Mouse (Mus musculus) left cerebral cortex, adult 18-20 months (tissue): ENCODE data around the gene Vipr2. TPM values are rescaled to one million over a fixed set of nuclear protein-coding genes. Genes with fewer than 3 reads are reported as not detected.

Experiments used
- DNase-seq, 2 experiments: peaks; one replicate each; pipeline ENCODE4 v3.0.0; 2021 to 2022; ENCODE audit warnings: low spot score in 2 of 2, mixed read lengths in 1 of 2
- total RNA-seq, 2 experiments: library from RNA; stranded (reverse); gene quantifications; 2 replicates each; pipeline ENCODE4 v1.2.3; 2021

Vipr2 gene
- total RNA-seq, 2 experiments from 2014 or later, result 1.0 to 1.3 TPM

DNA sequence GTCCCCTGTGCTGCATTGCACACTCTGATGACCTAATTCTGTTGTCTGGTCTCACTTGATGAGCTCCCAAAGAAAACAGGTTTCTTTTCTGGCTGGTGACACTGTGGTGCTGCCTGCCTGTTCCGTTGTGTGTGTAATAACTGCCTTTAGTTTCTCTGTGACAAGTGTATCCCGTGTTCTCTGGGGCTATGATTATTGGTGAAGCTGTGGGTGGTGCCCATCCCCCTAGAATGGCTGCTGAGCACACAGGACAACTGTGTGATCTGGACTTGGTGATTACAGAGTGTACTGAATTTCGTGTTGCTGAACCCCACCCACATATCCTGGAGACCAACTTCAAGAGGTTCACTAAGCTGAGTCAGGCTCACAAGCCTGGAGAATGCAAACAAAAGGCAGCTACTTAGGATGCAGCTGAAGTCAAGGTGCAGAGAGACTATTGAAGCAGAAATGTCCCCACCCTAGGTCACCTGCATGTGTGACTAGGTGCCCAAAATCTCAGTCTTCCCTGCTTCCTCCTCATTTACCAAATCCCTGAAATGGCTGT is 18.9 kb downstream of the Vipr2 start:
- DNase-seq, result no peak

- no peak for DNase-seq
Observed at GRCm38 (mm10) chr12:116097166-116097565, 19.6 kb downstream of the Vipr2 start.

- no peak for DNase-seq
Observed at GRCm38 (mm10) chr12:116101945-116102344, 24.4 kb downstream of the Vipr2 start.

DNA sequence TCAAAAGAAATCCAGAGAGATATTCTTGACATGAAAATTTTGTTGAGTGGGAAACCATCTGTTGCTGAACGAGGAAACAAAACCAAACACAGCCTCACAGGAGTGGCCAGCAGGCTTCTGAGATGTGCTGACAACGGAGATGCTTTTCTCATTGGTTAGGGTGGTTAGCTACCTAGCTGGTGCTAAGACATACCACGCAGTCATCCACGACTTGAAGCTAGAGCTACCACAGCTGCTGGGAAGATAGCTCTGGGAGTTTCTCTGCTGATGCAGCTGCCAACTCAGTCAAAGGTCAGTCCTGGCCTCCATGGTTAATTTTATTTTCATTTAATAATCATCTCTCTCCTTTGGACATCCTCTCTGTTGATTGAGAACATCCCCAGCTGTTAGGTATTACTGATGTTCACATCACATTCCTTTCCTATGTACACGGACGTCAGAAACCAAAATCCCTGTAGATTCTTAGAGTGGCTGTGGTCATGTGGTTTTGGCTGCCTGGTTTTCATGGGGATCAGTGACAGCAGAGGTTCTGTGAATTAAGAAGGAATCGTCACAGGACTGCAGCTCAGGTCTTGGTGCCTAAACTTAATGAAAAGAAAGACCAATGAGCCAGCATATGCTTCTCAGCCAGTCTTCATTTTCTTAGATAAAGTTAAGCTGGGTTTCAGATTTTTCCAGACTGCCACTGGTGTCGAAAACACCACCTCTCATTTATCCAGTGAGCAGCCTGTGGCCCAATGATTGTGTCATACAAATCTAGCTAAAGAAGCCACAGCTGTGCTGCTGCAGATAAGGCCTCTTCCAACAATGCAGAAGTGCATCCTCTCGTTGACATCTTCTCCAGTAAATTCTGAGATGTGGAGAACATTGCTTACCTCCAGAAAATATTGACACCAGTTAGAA is 32.2 kb downstream of the Vipr2 start:
- no peak for DNase-seq

DNA sequence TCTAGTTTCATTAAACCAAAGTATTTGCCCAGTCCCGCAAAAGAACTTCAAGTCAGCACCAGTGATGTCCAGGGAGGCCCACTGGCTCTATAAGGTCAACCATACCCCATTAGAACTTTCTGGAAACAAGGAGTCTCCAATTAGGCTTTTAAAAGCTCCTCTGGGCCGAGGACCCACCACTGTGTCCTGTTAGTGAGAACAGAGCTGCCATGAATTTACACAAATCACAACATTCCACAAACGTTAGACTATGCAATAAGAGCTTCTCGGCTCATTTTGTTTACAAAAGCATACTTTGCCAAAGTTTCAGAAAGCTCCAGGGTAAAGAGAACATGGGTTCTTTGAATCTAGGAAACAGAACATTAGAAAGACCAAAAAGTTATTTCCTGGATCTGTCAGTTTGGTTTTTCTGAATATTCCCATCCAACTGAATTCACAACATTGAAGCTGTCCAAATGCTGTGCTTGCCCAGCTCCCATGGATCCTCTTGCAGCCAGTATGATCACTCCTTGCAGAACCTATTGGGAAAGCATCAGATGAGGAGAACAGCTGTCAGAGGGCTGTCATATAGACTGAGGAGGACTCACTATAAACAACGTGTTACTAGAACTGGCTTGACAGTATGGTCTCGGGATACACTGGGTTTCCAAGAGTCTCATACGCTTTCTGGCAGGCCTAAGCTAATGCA is 33.6 kb downstream of the Vipr2 start:
- DNase-seq, result no peak

GRCm38 (mm10) chr12:116115781-116116180 is 38.3 kb downstream of the Vipr2 start:
- no peak for DNase-seq

DNA sequence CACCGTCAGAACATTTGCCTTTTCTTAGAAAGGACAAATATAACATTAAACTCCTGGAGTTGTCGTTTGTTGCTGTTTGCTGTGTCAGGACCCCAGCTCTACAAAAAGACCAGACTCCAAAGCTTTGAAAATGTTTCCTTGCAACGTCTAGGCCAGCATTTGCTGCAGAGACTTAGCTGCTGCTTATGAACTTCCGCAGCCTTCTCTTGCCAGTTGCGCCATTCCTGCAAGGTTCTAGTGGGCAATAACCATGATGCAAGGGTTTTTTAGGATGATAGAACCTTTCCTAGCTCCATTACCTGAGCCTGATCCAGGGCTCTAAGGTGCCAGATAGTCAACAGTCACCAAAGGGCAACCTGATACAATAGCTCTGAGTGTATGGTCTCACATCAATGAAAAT is 38.9 kb downstream of the Vipr2 start:
- no peak for DNase-seq

- DNase-seq, result no peak
Observed at GRCm38 (mm10) chr12:116117352-116117929, 39.9 kb downstream of the Vipr2 start.

GRCm38 (mm10) chr12:116119001-116119400 is 41.5 kb downstream of the Vipr2 start:
- no peak for DNase-seq

- DNase-seq, result no peak
Observed at GRCm38 (mm10) chr12:116123786-116124185, 46.3 kb downstream of the Vipr2 start.

- DNase-seq, result no peak
Observed at GRCm38 (mm10) chr12:116130936-116131335, 53.4 kb downstream of the Vipr2 start.

- no peak for DNase-seq
Observed at GRCm38 (mm10) chr12:116132909-116133308, 55.4 kb downstream of the Vipr2 start.

GRCm38 (mm10) chr12:116135906-116136305 is 58.4 kb downstream of the Vipr2 start:
- DNase-seq, result no peak

GRCm38 (mm10) chr12:116138322-116139205 is 61.0 kb downstream of the Vipr2 start:
- DNase-seq, result no peak

GRCm38 (mm10) chr12:116140605-116141004 is 63.1 kb downstream of the Vipr2 start:
- no peak for DNase-seq

DNA sequence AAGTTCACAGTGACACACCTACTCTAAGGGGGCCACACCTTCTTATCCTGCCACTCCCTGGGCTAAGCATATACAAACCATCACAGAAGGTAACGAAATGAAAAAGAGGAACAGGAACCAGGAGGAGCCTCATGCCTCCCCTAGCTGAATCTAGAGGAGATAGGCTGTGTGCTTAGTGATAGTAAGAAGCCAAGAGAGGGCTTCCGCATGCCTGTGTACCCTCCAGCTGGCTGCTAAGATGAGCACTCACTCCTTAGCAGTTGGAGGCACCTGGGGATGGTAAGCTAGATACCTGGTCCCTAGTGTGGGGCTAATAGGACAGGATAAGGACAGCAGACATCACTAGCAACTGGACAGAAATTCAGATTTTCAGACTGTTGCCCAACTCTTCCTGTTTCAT is 64.3 kb downstream of the Vipr2 start:
- no peak for DNase-seq

DNA sequence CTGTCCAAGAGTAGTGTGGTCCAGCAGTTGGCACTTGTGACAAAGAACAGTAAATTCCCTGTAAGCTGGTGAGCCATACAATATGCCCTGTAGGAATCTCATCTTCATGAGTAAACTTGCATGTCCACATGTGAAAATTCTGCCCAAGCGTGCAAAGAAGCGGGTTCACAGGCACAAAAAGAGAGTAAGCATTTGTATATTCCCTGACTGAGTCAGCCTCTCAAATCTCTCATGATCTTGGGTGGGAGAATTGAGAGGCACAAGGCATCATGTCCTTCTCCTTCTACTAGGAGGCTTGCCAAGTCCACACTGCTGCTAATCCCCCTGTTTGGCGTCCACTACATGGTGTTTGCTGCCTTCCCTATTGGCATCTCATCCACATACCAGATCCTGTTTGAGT is 64.9 kb downstream of the Vipr2 start:
- DNase-seq, result no peak

- no peak for DNase-seq
Observed at GRCm38 (mm10) chr12:116145246-116145645, 67.7 kb downstream of the Vipr2 start.

DNA sequence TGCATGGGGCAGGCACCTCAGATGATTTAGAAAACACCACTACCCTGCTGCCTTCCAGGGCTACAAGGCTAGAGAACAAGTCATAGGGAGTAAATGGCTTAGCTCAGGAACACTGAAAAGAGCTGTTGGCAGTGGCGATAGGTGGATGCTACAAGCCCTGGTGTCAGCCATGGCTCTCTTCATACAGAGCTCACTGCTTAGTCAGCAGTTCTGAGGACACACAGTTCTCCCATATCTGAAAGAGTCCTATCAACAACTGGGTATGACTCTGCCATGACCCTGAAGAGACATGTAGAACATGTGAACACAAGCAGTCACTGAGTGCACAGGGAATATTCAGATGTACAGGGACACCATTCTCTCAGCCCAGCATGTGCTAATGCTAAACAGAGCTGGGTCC is 68.2 kb downstream of the Vipr2 start:
- no peak for DNase-seq

- no peak for DNase-seq
Observed at GRCm38 (mm10) chr12:116146996-116147634, 69.6 kb downstream of the Vipr2 start.
